Mouse (Mus musculus): ENCODE results near the gene Sestd1.

DNA sequence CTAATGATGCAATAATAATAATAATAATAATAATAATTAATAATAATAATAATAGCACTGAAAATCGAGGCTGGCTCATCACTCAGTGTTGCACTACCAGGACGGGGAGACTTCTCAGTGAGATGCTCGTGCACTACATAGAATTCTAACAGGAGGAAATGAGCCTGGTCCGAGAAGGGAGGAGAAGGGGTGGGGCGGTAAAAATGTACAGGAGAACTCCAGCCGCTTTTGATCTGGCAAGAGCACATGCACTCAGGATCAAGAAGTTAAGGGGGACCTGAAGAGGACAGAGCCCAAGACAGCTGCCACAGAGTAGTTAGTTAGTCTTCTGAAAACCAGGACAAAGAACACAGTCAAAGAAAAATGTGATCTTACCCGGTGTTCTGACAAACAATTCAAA, 15.1 kb downstream of the Sestd1 start:
- TF ChIP-seq GATA1 (IDR thresholded peaks at IDR 0.05; ENCODE audit: borderline replicate concordance, low read length) (no peak), FLI1 (IDR thresholded peaks at IDR 0.05; ENCODE audit: low read length) (no peak)
